Mouse (Mus musculus) kidney, adult 2 months (tissue): ENCODE measurements around the gene Eloa.

Experiments
- CTCF ChIP-seq: fragments of 200-500 bp; conservative IDR thresholded peaks from 2 replicates; pipeline ENCODE4 v1.5.1; 2011; ENCODE audit warnings: low read depth, mild to moderate bottlenecking, control low read depth, low read length, moderate library complexity, mixed read lengths; ENCODE audit not compliant: insufficient read depth, insufficient read length
- POLR2A ChIP-seq: fragments of 200-500 bp; IDR thresholded peaks from one replicate; pipeline ENCODE4 v1.6.1; 2011; ENCODE audit warnings: low read depth, low read length, control low read depth

GRCm38 (mm10) chr4:136069313-136069712 is 47.8 kb upstream of the Eloa start:
- TF ChIP-seq POLR2A (no peak), CTCF (no peak)
